Mouse (Mus musculus) C2C12 (cell line): ENCODE data around the gene Ccdc84.

Experiments
- CTCF ChIP-seq: IDR thresholded peaks from one replicate; pipeline ENCODE4 v1.5.1; 2011; ENCODE audit not compliant: control insufficient read depth, insufficient read depth, insufficient read length
- MAX ChIP-seq: IDR thresholded peaks from one replicate; pipeline ENCODE4 v1.6.1; 2011; ENCODE audit warnings: mild to moderate bottlenecking, control low read depth
- USF1 ChIP-seq: IDR thresholded peaks from one replicate; pipeline ENCODE4 v1.6.1; 2011; ENCODE audit warnings: low read depth, mild to moderate bottlenecking, control low read depth, moderate library complexity

- TF ChIP-seq CTCF (no peak), USF1 (no peak), MAX (no peak)
Observed at GRCm38 (mm10) chr9:44417892-44418363, 441 bp downstream of the Ccdc84 start.
